ENCODE assay signal across 8 mouse cellular contexts in the genomic region with DNA sequence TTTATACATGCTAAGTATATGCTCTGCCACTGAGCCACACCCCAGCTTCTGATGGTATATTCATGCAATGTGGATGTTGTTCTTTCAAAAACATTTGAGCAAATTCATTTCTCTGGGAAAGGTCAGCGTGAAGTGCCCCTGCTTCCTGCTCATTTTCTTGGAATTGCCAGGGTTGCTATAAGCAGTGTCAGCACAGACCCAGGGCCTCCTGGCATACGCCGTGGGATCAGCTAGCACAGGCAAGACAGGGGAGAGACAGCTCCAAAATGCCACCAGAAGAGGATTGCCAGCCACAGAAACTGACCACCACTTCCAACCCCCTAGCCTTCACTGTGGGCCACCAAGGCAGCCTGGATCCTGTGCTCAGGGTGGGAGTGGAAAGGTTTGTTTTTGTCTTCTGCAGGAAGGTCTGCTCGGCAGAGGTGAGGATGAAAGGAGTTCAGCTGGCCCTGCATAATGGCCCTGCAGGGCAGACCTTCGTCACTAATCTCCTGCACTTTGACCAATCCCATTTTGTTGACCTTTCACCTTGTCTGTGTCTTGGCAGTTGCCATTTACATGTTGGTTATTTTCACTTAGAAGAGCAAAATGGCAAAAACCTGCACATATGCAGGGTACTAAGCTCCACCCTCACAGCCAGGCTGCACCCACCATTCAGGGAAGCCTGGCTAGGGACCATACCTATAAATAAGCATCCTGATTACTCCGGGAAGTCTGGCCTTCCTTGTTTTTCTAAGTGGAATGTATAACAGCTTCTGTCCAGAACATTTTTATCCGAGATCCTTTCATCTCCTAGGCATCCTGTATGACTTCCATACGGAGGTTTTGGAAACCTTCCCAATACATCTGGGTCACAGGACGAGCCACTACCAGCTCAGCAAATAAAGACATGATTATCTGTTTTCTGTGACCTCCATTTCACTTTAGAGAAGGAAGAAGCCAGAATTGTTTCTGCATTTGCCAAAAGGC. TPM values are rescaled to one million over a fixed set of nuclear protein-coding genes. Genes with fewer than 3 reads are reported as not detected.
A peak's percentile ranks its signal among the peaks of the same experiment; 100 is the strongest.
DNase-seq lines count a peak whose midpoint lies in the region; ATAC-seq lines count a peak whose summit lies in the region.

No protein-coding gene starts in this region.

- H3K4me2 ChIP-seq in forebrain, embryonic 13.5 days, result no peak overlapping the region
- H3K4me2 ChIP-seq in lung, embryonic 16.5 days (ENCODE audit: low read depth, low read length), result no peak overlapping the region
- no peak overlapping the region for H3K4me2 ChIP-seq in intestine, embryonic 16.5 days (ENCODE audit: low read depth, low read length)
- no peak overlapping the region for H3K4me2 ChIP-seq in neural tube, embryonic 14.5 days (ENCODE audit: low read depth, low read length)
- no peak overlapping the region for H3K4me2 ChIP-seq in midbrain, embryonic 13.5 days (replicated peaks)

- H3K27ac ChIP-seq in forebrain, embryonic 10.5 days, result peak overlapping the region; percentile 1; the same call in 1 of the 2 replicates
- no peak overlapping the region for H3K27ac ChIP-seq in forebrain, embryonic 13.5 days
- peak overlapping the region; percentile 92 for H3K27ac ChIP-seq in lung, embryonic 16.5 days (ENCODE audit: low read length)
- peak overlapping the region; percentile 38 for H3K27ac ChIP-seq in intestine, embryonic 16.5 days (ENCODE audit: low read length)
- peak overlapping the region; percentile 2; the same call in 1 of the 2 replicates for H3K27ac ChIP-seq in neural tube, embryonic 14.5 days (ENCODE audit: low read depth, low read length)
- H3K27ac ChIP-seq in midbrain, embryonic 13.5 days, result no peak overlapping the region

- ATAC-seq in forebrain, embryonic 13.5 days, result no peak
- peak; percentile 40 for ATAC-seq in lung, embryonic 16.5 days (ENCODE audit: low read depth)
- no peak for ATAC-seq in intestine, embryonic 16.5 days
- no peak for ATAC-seq in neural tube, embryonic 14.5 days (ENCODE audit: low read depth)
- ATAC-seq in midbrain, embryonic 13.5 days, result no peak

- H3K9ac ChIP-seq in forebrain, embryonic 13.5 days, result no peak overlapping the region
- no peak overlapping the region for H3K9ac ChIP-seq in lung, embryonic 16.5 days (ENCODE audit: low read length)
- H3K9ac ChIP-seq in intestine, embryonic 16.5 days (ENCODE audit: low read depth, low read length), result no peak overlapping the region
- H3K9ac ChIP-seq in neural tube, embryonic 14.5 days (replicated peaks; ENCODE audit: low read depth, low read length), result no peak overlapping the region
- H3K9ac ChIP-seq in midbrain, embryonic 13.5 days (replicated peaks), result no peak overlapping the region

- WGBS in forebrain, embryonic 10.5 days, result 70% methylated on average over 9 of the region's 9 CpGs
- 65% methylated on average over 9 of the region's 9 CpGs for WGBS in forebrain, embryonic 13.5 days
- WGBS in lung, embryonic 16.5 days, result 34% methylated on average over 9 of the region's 9 CpGs
- WGBS in intestine, embryonic 16.5 days, result 50% methylated on average over 9 of the region's 9 CpGs
- WGBS in neural tube, embryonic 14.5 days, result 65% methylated on average over 9 of the region's 9 CpGs
- 67% methylated on average over 9 of the region's 9 CpGs for WGBS in midbrain, embryonic 13.5 days

- H3K4me3 ChIP-seq in forebrain, embryonic 10.5 days, result no peak overlapping the region
- H3K4me3 ChIP-seq in forebrain, embryonic 13.5 days, result no peak overlapping the region
- H3K4me3 ChIP-seq in lung, embryonic 16.5 days (ENCODE audit: low read length), result no peak overlapping the region
- no peak overlapping the region for H3K4me3 ChIP-seq in intestine, embryonic 16.5 days (ENCODE audit: low read length)
- no peak overlapping the region for H3K4me3 ChIP-seq in neural tube, embryonic 14.5 days (ENCODE audit: low read depth, low read length)
- no peak overlapping the region for H3K4me3 ChIP-seq in midbrain, embryonic 13.5 days (replicated peaks)

- peaks cover 27% of the 10 kb centered on the region for H3K36me3 ChIP-seq in forebrain, embryonic 10.5 days (replicated peaks)
- H3K36me3 ChIP-seq in forebrain, embryonic 13.5 days (ENCODE audit: poor library complexity, severe bottlenecking), result peaks cover 50% of the 10 kb centered on the region
- H3K36me3 ChIP-seq in lung, embryonic 16.5 days (ENCODE audit: control insufficient read depth, insufficient read depth, low read length), result peaks cover 3% of the 10 kb centered on the region; the same call in 1 of the 2 replicates
- H3K36me3 ChIP-seq in intestine, embryonic 16.5 days (ENCODE audit: control insufficient read depth, insufficient read depth, low read length), result no peaks in the 10 kb centered on the region
- H3K36me3 ChIP-seq in neural tube, embryonic 14.5 days (ENCODE audit: control insufficient read depth, insufficient read depth, low read length), result peaks cover 6% of the 10 kb centered on the region; the same call in 1 of the 2 replicates
- H3K36me3 ChIP-seq in midbrain, embryonic 13.5 days, result peaks cover 40% of the 10 kb centered on the region

- H3K27me3 ChIP-seq in forebrain, embryonic 10.5 days (ENCODE audit: poor library complexity, severe bottlenecking), result 0 out of 2 replicates have a peak, but pooled peaks cover 3% of the 10 kb centered on the region
- no peaks in the 10 kb centered on the region for H3K27me3 ChIP-seq in forebrain, embryonic 13.5 days
- H3K27me3 ChIP-seq in lung, embryonic 16.5 days (ENCODE audit: control insufficient read depth, insufficient read depth, low read depth, low read length), result no peaks in the 10 kb centered on the region
- no peaks in the 10 kb centered on the region for H3K27me3 ChIP-seq in intestine, embryonic 16.5 days (replicated peaks; ENCODE audit: control insufficient read depth, insufficient read depth, low read length)
- H3K27me3 ChIP-seq in neural tube, embryonic 14.5 days (ENCODE audit: control insufficient read depth, insufficient read depth, low read length), result no peaks in the 10 kb centered on the region
- H3K27me3 ChIP-seq in midbrain, embryonic 13.5 days, result no peaks in the 10 kb centered on the region

- no peak for DNase-seq in forebrain, embryonic 10.5 days (ENCODE audit: extremely low spot score, low spot score)
- no peak for DNase-seq in lung, adult 18-20 months
- no peak for DNase-seq in embryo, embryonic 11 days

- peaks cover 3% of the 10 kb centered on the region for H3K9me3 ChIP-seq in forebrain, embryonic 10.5 days
- peaks cover 3% of the 10 kb centered on the region for H3K9me3 ChIP-seq in forebrain, embryonic 13.5 days (replicated peaks)
- H3K9me3 ChIP-seq in lung, embryonic 16.5 days (ENCODE audit: control insufficient read depth, low read length), result peaks cover 3% of the 10 kb centered on the region
- H3K9me3 ChIP-seq in intestine, embryonic 16.5 days (ENCODE audit: control insufficient read depth, low read length), result no peaks in the 10 kb centered on the region
- H3K9me3 ChIP-seq in neural tube, embryonic 14.5 days (ENCODE audit: control insufficient read depth, low read length), result no peaks in the 10 kb centered on the region
- H3K9me3 ChIP-seq in midbrain, embryonic 13.5 days, result peaks cover 3% of the 10 kb centered on the region

- H3K4me1 ChIP-seq in forebrain, embryonic 10.5 days, result peaks cover 10% of the 10 kb centered on the region
- H3K4me1 ChIP-seq in forebrain, embryonic 13.5 days, result no peaks in the 10 kb centered on the region
- H3K4me1 ChIP-seq in lung, embryonic 16.5 days (replicated peaks; ENCODE audit: control insufficient read depth, insufficient read depth, low read length), result peaks cover 12% of the 10 kb centered on the region
- peaks cover 6% of the 10 kb centered on the region; the same call in 1 of the 2 replicates for H3K4me1 ChIP-seq in intestine, embryonic 16.5 days (ENCODE audit: control insufficient read depth, insufficient read depth, low read length)
- no peaks in the 10 kb centered on the region for H3K4me1 ChIP-seq in neural tube, embryonic 14.5 days (ENCODE audit: control insufficient read depth, insufficient read depth, low read length)
- no peaks in the 10 kb centered on the region for H3K4me1 ChIP-seq in midbrain, embryonic 13.5 days (replicated peaks)

RNA-seq across cellular contexts. Expression of a gene that starts 21.6 kb away (rescaled TPM):
- polyA plus RNA-seq in forebrain, embryonic 10.5 days (2016; fragmentation: Nextera tagmentation; extraction: Ambion mirVana), result 55.7 and 57.8 TPM in 2 replicates
- polyA plus RNA-seq in forebrain, embryonic 13.5 days (2015; fragmentation: Nextera tagmentation; extraction: Ambion mirVana), result 28.0 and 31.5 TPM in 2 replicates
- 57.3 and 61.5 TPM in 2 replicates for polyA plus RNA-seq in lung, embryonic 16.5 days (2015; fragmentation: Nextera tagmentation; extraction: Ambion mirVana)
- polyA plus RNA-seq in intestine, embryonic 16.5 days (2015; fragmentation: Nextera tagmentation; extraction: Ambion mirVana), result 51.5 and 55.7 TPM in 2 replicates
- polyA plus RNA-seq in neural tube, embryonic 14.5 days (2014; fragmentation: Nextera tagmentation; extraction: Ambion mirVana), result 9.7 and 14.7 TPM in 2 replicates
- 20.3 and 22.7 TPM in 2 replicates for polyA plus RNA-seq in midbrain, embryonic 13.5 days (2015; fragmentation: Nextera tagmentation; extraction: Ambion mirVana)

Comparison
In these comparisons a context has a peak if more than half of its experiments do, and no peak if none do; other contexts are left out.
1. H3K27ac ChIP-seq: peak in forebrain, embryonic 10.5 days (single experiment), lung, embryonic 16.5 days (single experiment), intestine, embryonic 16.5 days (single experiment) and neural tube, embryonic 14.5 days (single experiment); none in forebrain, embryonic 13.5 days (single experiment) and midbrain, embryonic 13.5 days (single experiment).